Mouse (Mus musculus) G1E (cell line): ENCODE measurements around the gene Arhgef2. TPM values are rescaled to one million over a fixed set of nuclear protein-coding genes. Genes with fewer than 3 reads are reported as not detected.

ENCODE experiments used
- ATAC-seq: 2 replicates; pipeline ENCODE4 v1.8.0; 2016; ENCODE audit warnings: mild to moderate bottlenecking; ENCODE audit not compliant: insufficient number of reproducible peaks, poor library complexity, low FRiP score, severe bottlenecking; ENCODE audit errors: extremely low read depth
- DNase-seq: peaks from one replicate; pipeline ENCODE4 v3.0.0; 2012; ENCODE audit warnings: low spot score
- H3K27me3 ChIP-seq: 2 replicates; pipeline ENCODE4 v1.6.1; 2012; ENCODE audit warnings: mild to moderate bottlenecking, low read length, inconsistent platforms; ENCODE audit not compliant: insufficient read depth
- H3K36me3 ChIP-seq: replicated peaks from 2 replicates; pipeline ENCODE3; 2012; ENCODE audit warnings: mild to moderate bottlenecking, inconsistent platforms
- H3K4me1 ChIP-seq: 2 replicates; pipeline ENCODE4 v1.6.1; 2012; ENCODE audit warnings: low read depth, low read length, inconsistent platforms, mixed read lengths; ENCODE audit not compliant: insufficient read depth
- H3K4me3 ChIP-seq: 2 replicates; pipeline ENCODE4 v1.5.1; 2012; ENCODE audit warnings: low read depth, mild to moderate bottlenecking, inconsistent platforms, low read length, moderate library complexity, mixed read lengths
- H3K9me3 ChIP-seq: replicated peaks from 2 replicates; pipeline ENCODE4 v1.6.1; 2012; ENCODE audit warnings: inconsistent platforms
- CTCF ChIP-seq: IDR thresholded peaks from 2 replicates; pipeline ENCODE4 v1.5.1; 2012; ENCODE audit warnings: low read depth, low read length, inconsistent platforms, mixed read lengths
- GATA1 ChIP-seq: IDR thresholded peaks from 2 replicates; pipeline ENCODE4 v1.6.1; 2012; ENCODE audit warnings: borderline replicate concordance, low read length, inconsistent platforms, mixed read lengths
- GATA2 ChIP-seq: IDR thresholded peaks from 2 replicates; pipeline ENCODE4 v1.6.1; 2012; ENCODE audit warnings: low read depth, low read length, inconsistent platforms, borderline replicate concordance
- POLR2AphosphoS5 ChIP-seq: IDR thresholded peaks from 2 replicates; pipeline ENCODE4 v1.6.1; 2012; ENCODE audit warnings: low read depth, low read length, inconsistent platforms; ENCODE audit not compliant: insufficient replicate concordance
- TAL1 ChIP-seq: conservative IDR thresholded peaks from 2 replicates; pipeline ENCODE4 v1.6.1; 2012; ENCODE audit warnings: low read depth, low read length, inconsistent platforms, mixed read lengths
- polyA plus RNA-seq: library from polyadenylated mRNA; stranded (reverse); fragments of >175 nt; gene quantifications from 2 replicates; pipeline ENCODE4 v1.2.3, GENCODE M21; 2012
- total RNA-seq, 2 experiments: library from RNA; stranded (forward) in 1 of 2; stranded (reverse) in 1 of 2; fragments of 200-1000 nt in 1 of 2; fragments of >200 nt in 1 of 2; fragmentation: Nextera tagmentation in 1 of 2; gene quantifications; 2 replicates each; pipeline ENCODE4 v1.2.3; 2014 to 2017

Gene Arhgef2
- total and polyA plus RNA-seq, 3 experiments: 66.2 to 277 (median 181) TPM

- TF ChIP-seq POLR2AphosphoS5: no peak
- no peak for TF ChIP-seq GATA1
- no peak for TF ChIP-seq GATA2
- no peak for TF ChIP-seq CTCF
- no peak for TF ChIP-seq TAL1
- peaks cover 4% of the 10 kb centered on the region; the same call in 1 of the 2 replicates for H3K4me1 ChIP-seq
- H3K4me3 ChIP-seq: no peak overlapping the region
- H3K36me3 ChIP-seq: peaks cover 15% of the 10 kb centered on the region
- ATAC-seq (no peak), DNase-seq (no peak)
- no peaks in the 10 kb centered on the region for H3K9me3 ChIP-seq
- peaks cover 39% of the 10 kb centered on the region for H3K27me3 ChIP-seq
These were observed 48.0 kb downstream of the Arhgef2 start for GRCm38 (mm10) chr3:88653516-88654370.

- Histone ChIP-seq H3K9me3 (no peaks in the 10 kb centered on the region), H3K27me3 (peaks cover 40% of the 10 kb centered on the region), H3K36me3 (peaks cover 6% of the 10 kb centered on the region), H3K4me1 (peaks cover 4% of the 10 kb centered on the region; the same call in 1 of the 2 replicates), H3K4me3 (no peak overlapping the region)
- ATAC-seq: no peak
- TF ChIP-seq POLR2AphosphoS5: no peak
- no peak for DNase-seq
These were observed 48.9 kb downstream of the Arhgef2 start for GRCm38 (mm10) chr3:88654621-88655020.

GRCm38 (mm10) chr3:88655619-88656018 lies 49.9 kb downstream of the Arhgef2 start:
- Histone ChIP-seq H3K36me3 (no peaks in the 10 kb centered on the region), H3K4me1 (peaks cover 7% of the 10 kb centered on the region; the same call in 1 of the 2 replicates), H3K9me3 (no peaks in the 10 kb centered on the region), H3K27me3 (peaks cover 44% of the 10 kb centered on the region), H3K4me3 (no peak overlapping the region)
- TF ChIP-seq CTCF: no peak
- no peak for TF ChIP-seq GATA1
- TF ChIP-seq GATA2: no peak
- TF ChIP-seq TAL1: no peak
- TF ChIP-seq POLR2AphosphoS5: no peak
- no peak for ATAC-seq
- no peak for DNase-seq

GRCm38 (mm10) chr3:88658441-88659127 lies 52.8 kb downstream of the Arhgef2 start:
- H3K4me3 ChIP-seq: no peak overlapping the region
- no peaks in the 10 kb centered on the region for H3K36me3 ChIP-seq
- peaks cover 32% of the 10 kb centered on the region for H3K27me3 ChIP-seq
- H3K4me1 ChIP-seq: 0 out of 2 replicates have a peak, but pooled peaks cover 3% of the 10 kb centered on the region
- H3K9me3 ChIP-seq: no peaks in the 10 kb centered on the region; the same call in 1 of the 2 replicates
- ATAC-seq (no peak), DNase-seq (no peak)
- TF ChIP-seq GATA2: no peak
- no peak for TF ChIP-seq POLR2AphosphoS5
- no peak for TF ChIP-seq GATA1
- no peak for TF ChIP-seq TAL1
- TF ChIP-seq CTCF: no peak

GRCm38 (mm10) chr3:88659798-88660197 lies 54.0 kb downstream of the Arhgef2 start:
- Histone ChIP-seq H3K4me1 (peaks cover 8% of the 10 kb centered on the region), H3K27me3 (peaks cover 33% of the 10 kb centered on the region), H3K4me3 (no peak overlapping the region), H3K9me3 (no peaks in the 10 kb centered on the region; the same call in 1 of the 2 replicates), H3K36me3 (no peaks in the 10 kb centered on the region)
- ATAC-seq (no peak), DNase-seq (no peak)
- no peak for TF ChIP-seq POLR2AphosphoS5
- no peak for TF ChIP-seq CTCF
- TF ChIP-seq GATA2: no peak
- TF ChIP-seq GATA1: no peak
- TF ChIP-seq TAL1: no peak

- Histone ChIP-seq H3K9me3 (no peaks in the 10 kb centered on the region; the same call in 1 of the 2 replicates), H3K4me1 (peaks cover 8% of the 10 kb centered on the region), H3K4me3 (no peak overlapping the region), H3K27me3 (peaks cover 9% of the 10 kb centered on the region), H3K36me3 (no peaks in the 10 kb centered on the region)
- TF ChIP-seq GATA1 (no peak), CTCF (no peak), GATA2 (no peak), TAL1 (no peak), POLR2AphosphoS5 (no peak)
- ATAC-seq: no peak
- no peak for DNase-seq
These were observed 58.3 kb downstream of the Arhgef2 start for GRCm38 (mm10) chr3:88664095-88664494.
